Mouse (Mus musculus) lung, postnatal 0 days (tissue): ENCODE results near the gene Vav3.

Experiments used
- CTCF ChIP-seq: IDR thresholded peaks from 2 replicates; pipeline ENCODE4 v1.5.1; 2016; ENCODE audit warnings: antibody characterized with exemption, mild to moderate bottlenecking
- EP300 ChIP-seq: IDR thresholded peaks from 2 replicates; pipeline ENCODE4 v1.6.1; 2016; ENCODE audit warnings: antibody characterized with exemption, mild to moderate bottlenecking, control low read depth

- TF ChIP-seq CTCF: no peak
- no peak for TF ChIP-seq EP300
These were observed 21.9 kb downstream of the Vav3 start for GRCm38 (mm10) chr3:109362310-109362709.
